Mouse (Mus musculus) right cerebral cortex, postnatal 10 days (tissue): ENCODE results near the gene Atxn2.

Experiments used
- DNase-seq, 2 experiments: peaks; one replicate each; pipeline ENCODE4 v3.0.0; 2021; ENCODE audit warnings: low spot score in 2 of 2

The Atxn2 gene

GRCm38 (mm10) chr5:121858427-121858826, 147.3 kb downstream of the Atxn2 start:
- DNase-seq = no peak

- no peak for DNase-seq
Observed at GRCm38 (mm10) chr5:121861964-121862363, 150.8 kb downstream of the Atxn2 start.

GRCm38 (mm10) chr5:121864330-121864729, 153.2 kb downstream of the Atxn2 start:
- DNase-seq = no peak
